Mouse (Mus musculus) midbrain, embryonic 12.5 days (tissue): Measurements from ENCODE around the gene Serpinb3d. TPM values are rescaled to one million over a fixed set of nuclear protein-coding genes. Genes with fewer than 3 reads are reported as not detected.
"Not testable (repeated sequence)": the region's sequence is repeated elsewhere in the genome, so short reads cannot be mapped to it uniquely, and the experiment has no call there.

Source experiments
- ATAC-seq: fragments of 200-750 bp; cut with Nextera tagmentation; 2 replicates; pipeline ENCODE4 v1.8.0; 2017; ENCODE audit warnings: low read depth, moderate TSS enrichment, moderate library complexity; ENCODE audit not compliant: low FRiP score
- H3K27ac ChIP-seq: fragments of 300-500 bp; sonication (generic); replicated peaks from 2 replicates; pipeline ENCODE4 v1.5.1; 2016; ENCODE audit warnings: mild to moderate bottlenecking
- H3K27me3 ChIP-seq: fragments of 300-500 bp; sonication (generic); 2 replicates; pipeline ENCODE4 v1.6.1; 2016; ENCODE audit warnings: mild to moderate bottlenecking
- H3K36me3 ChIP-seq: fragments of 300-500 bp; sonication (generic); 2 replicates; pipeline ENCODE4 v1.6.1; 2016
- H3K4me1 ChIP-seq: fragments of 300-500 bp; sonication (generic); 2 replicates; pipeline ENCODE4 v1.6.1; 2016
- H3K4me2 ChIP-seq: fragments of 300-500 bp; sonication (generic); replicated peaks from 2 replicates; pipeline ENCODE4 v1.6.1; 2016; ENCODE audit warnings: mild to moderate bottlenecking, moderate library complexity
- H3K4me3 ChIP-seq: fragments of 300-500 bp; sonication (generic); 2 replicates; pipeline ENCODE4 v1.5.1; 2016; ENCODE audit warnings: mild to moderate bottlenecking
- H3K9ac ChIP-seq: fragments of 300-500 bp; sonication (generic); replicated peaks from 2 replicates; pipeline ENCODE4 v1.6.1; 2016; ENCODE audit warnings: mild to moderate bottlenecking, moderate library complexity
- H3K9me3 ChIP-seq: fragments of 300-500 bp; sonication (generic); 2 replicates; pipeline ENCODE4 v1.6.1; 2016; ENCODE audit warnings: mild to moderate bottlenecking
- WGBS: fragments of 180-500 bp; shearing (Covaris S2); methylation state at CpG from one replicate; pipeline ENCODE4 v1.1.7; 2016; 5-methylcytosine and 5-hydroxymethylcytosine counted together
- polyA plus RNA-seq: library from polyadenylated mRNA; unstranded; fragments of >200 nt; fragmentation: Nextera tagmentation; extraction: Ambion mirVana; gene quantifications from 2 replicates; pipeline ENCODE4 v1.2.1, GENCODE M21; 2016

Gene Serpinb3d
- not detected in 2 replicates for polyA plus RNA-seq

DNA sequence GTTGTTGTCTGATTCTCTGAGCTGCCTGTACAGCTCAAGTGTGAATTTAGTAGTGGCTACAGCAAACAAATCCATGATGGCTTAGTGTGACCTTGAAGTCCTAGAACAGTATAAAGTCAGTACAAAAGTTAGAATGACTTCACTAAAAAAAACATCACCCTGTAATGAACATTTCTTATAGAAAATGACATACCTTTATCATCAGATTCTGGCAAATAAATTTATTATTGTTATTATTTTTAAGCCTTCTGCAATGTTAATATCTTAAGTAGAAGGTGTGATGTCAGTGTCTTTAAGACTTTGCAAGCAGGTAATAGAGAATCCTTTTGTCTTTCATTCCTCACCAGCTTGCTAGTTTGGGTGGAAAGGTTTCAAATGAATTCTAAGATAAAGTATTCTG, at the start of gene Serpinb3d:
Serpinb3d (minus strand) TSS at position 101 of the 400 bp plus-strand sequence.
- Histone ChIP-seq H3K27me3 (no peaks in the 10 kb centered on the region), H3K9ac (no peak within 1 kb of the TSS), H3K36me3 (no peaks in the 10 kb centered on the region), H3K4me3 (no peak within 1 kb of the TSS), H3K9me3 (no peaks in the 10 kb centered on the region), H3K4me2 (no peak within 1 kb of the TSS), H3K4me1 (no peaks in the 10 kb centered on the region), H3K27ac (no peak within 1 kb of the TSS)
- no peak for ATAC-seq

DNA sequence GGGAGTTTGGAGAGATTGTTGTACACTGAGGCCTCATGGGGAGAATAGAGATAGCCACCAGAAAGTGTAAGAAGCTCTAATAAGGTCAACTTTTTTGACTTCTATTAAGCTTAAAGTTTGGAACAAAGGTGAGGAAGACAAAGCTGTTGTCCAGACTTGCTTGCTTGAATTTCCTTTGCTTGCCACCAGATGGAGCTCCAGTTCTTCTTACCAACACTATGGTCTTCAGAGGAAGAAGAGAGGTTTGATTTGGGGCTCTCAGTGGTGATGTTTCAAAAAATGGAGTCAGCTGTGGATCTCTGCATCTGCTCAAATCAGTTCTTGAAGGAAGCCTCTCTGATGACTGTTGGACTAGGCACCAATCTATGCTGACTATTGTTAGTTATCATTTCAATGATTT, 44.1 kb upstream of the Serpinb3d start:
- H3K4me1 ChIP-seq, H3K9ac ChIP-seq, H3K36me3 ChIP-seq, H3K27ac ChIP-seq, H3K4me2 ChIP-seq, H3K4me3 ChIP-seq, H3K9me3 ChIP-seq, H3K27me3 ChIP-seq, ATAC-seq: not testable (repeated sequence)

DNA sequence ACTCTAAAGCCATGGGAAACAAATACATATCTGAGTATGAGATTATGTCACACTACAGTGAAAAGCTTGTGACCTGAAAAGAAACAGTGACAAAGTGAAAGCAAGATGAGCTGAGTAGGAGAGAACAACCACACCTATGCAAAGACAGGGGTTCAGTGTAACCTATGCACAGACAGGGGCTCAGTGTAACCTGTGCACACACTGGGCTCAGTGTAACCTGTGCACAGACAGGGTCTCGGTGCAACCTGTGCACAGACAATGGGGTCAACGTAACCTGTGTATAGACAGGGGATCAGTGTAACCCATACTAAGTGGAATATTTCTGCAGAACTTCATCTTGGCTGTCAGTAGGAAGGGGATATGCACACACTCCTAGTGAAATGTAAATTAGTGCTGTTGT, 15.1 kb upstream of the Serpinb3d start:
- no peak for ATAC-seq

DNA sequence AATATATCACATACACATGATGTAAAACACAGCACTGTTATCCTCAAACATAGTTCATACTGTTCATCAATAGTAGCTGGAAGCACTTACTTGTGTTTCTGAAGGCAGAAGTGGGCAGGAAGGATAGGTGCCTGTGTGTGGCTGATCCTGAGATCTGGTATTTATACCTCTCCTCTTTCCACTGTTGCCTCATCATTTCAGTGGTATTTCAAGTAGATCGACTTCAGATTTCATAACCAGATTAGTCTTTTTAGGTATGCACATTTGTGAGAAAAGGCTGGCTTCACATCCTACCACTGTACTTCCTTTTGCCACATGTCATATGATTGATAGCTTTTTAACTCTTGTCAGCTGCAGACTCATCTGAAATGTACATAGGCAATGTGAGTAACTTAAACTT, 31.1 kb downstream of the Serpinb3d start, which contains the start of gene Serpinb3a:
Serpinb3a (minus strand) TSS at position 101 of the 400 bp plus-strand sequence.
- no peaks in the 10 kb centered on the region for H3K27me3 ChIP-seq
- H3K4me3 ChIP-seq: no peak within 1 kb of the TSS
- H3K36me3 ChIP-seq: no peaks in the 10 kb centered on the region
- H3K27ac ChIP-seq: no peak within 1 kb of the TSS
- no peaks in the 10 kb centered on the region for H3K4me1 ChIP-seq
- H3K9ac ChIP-seq: no peak within 1 kb of the TSS
- WGBS: 90% methylated on average over 1 of the region's 1 CpGs
- ATAC-seq: no peak
- H3K4me2 ChIP-seq: no peak within 1 kb of the TSS
- H3K9me3 ChIP-seq: no peaks in the 10 kb centered on the region

More for the DNA sequence above, 15.1 kb upstream of the Serpinb3d start:
- H3K27ac ChIP-seq: no peak overlapping the region
- H3K9me3 ChIP-seq: no peaks in the 10 kb centered on the region
- no peak overlapping the region for H3K4me2 ChIP-seq
- no peaks in the 10 kb centered on the region for H3K27me3 ChIP-seq
- H3K4me3 ChIP-seq: no peak overlapping the region
- no peak overlapping the region for H3K9ac ChIP-seq
- no peaks in the 10 kb centered on the region for H3K36me3 ChIP-seq
- H3K4me1 ChIP-seq: no peaks in the 10 kb centered on the region
- 83% methylated on average over 2 of the region's 2 CpGs for WGBS

DNA sequence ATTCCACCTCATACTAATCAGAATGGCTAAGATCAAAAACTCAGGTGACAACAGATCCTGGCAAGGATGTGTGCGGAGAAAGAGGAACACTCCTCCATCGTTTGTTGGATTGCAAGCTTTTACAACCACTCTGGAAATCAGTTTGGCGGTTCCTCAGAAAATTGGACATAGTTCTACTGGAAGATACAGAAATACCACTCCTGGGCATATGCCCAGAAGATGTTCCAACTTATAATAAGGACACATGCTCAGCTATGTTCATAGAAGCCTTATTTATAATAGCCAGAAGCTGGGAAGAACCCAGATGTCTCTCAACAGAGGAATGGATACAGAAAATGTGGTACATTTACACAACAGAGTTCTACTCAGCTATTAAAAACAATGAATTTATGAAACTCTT, 49.1 kb downstream of the Serpinb3d start:
- ATAC-seq, H3K4me1 ChIP-seq, H3K36me3 ChIP-seq, H3K27ac ChIP-seq, H3K4me2 ChIP-seq, H3K4me3 ChIP-seq, H3K9ac ChIP-seq, H3K27me3 ChIP-seq, H3K9me3 ChIP-seq: not testable (repeated sequence)
- whole genome bisulfite sequencing: 91% methylated on average over 3 of the region's 3 CpGs

Other genes with a start within 250 kb of the Serpinb3d start
- gene Serpinb5, start 222.3 kb downstream of the Serpinb3d start, polyA plus RNA-seq: not detected in 2 replicates
- not detected in 2 replicates for gene Serpinb12, start 149.1 kb downstream of the Serpinb3d start, polyA plus RNA-seq
- not detected in 2 replicates for gene Serpinb13, start 102.5 kb downstream of the Serpinb3d start, polyA plus RNA-seq
- gene Serpinb3a, start 31.2 kb downstream of the Serpinb3d start, polyA plus RNA-seq: not detected in 2 replicates
- gene Serpinb3b, start 194.9 kb upstream of the Serpinb3d start, polyA plus RNA-seq: not detected in 2 replicates
- not detected in 2 replicates for gene Serpinb3c, start 194.9 kb upstream of the Serpinb3d start, polyA plus RNA-seq